Comparison of ENCODE assay signal across 8 mouse cellular contexts in genomic region chr1:84697136-84697535, GRCm38 (mm10). TPM values are rescaled to one million over a fixed set of nuclear protein-coding genes. Genes with fewer than 3 reads are reported as not detected.
DNase-seq lines count a peak whose midpoint lies in the region; ATAC-seq lines count a peak whose summit lies in the region.

No protein-coding gene starts in this region.

- peak; percentile 73 for DNase-seq in hindbrain, embryonic 10.5 days (ENCODE audit: low spot score)
- DNase-seq in NIH3T3 (ENCODE audit: low read depth), result peak; percentile 59
- DNase-seq in cerebellum, adult 8-10 months, result peak; percentile 76
- DNase-seq in frontal cortex, postnatal 10 days (ENCODE audit: low spot score in 2 of 2), result peak; percentile 39 to 74
- DNase-seq in left cerebral cortex, postnatal 14 days (ENCODE audit: low spot score in 2 of 2), result peak; percentile 89 to 90
- no peak for DNase-seq in urinary bladder, postnatal 10 days (ENCODE audit: low spot score)

- H3K4me1 ChIP-seq in hindbrain, embryonic 10.5 days (replicated peaks), result peaks cover 20% of the 10 kb centered on the region
- peaks cover 17% of the 10 kb centered on the region for H3K4me1 ChIP-seq in hindbrain, embryonic 12.5 days
- peaks cover 17% of the 10 kb centered on the region for H3K4me1 ChIP-seq in neural tube, embryonic 14.5 days (ENCODE audit: control insufficient read depth, insufficient read depth, low read length)

- H3K4me2 ChIP-seq in hindbrain, embryonic 12.5 days (replicated peaks), result no peak overlapping the region
- no peak overlapping the region for H3K4me2 ChIP-seq in neural tube, embryonic 14.5 days (ENCODE audit: low read depth, low read length)

- no peak overlapping the region for H3K9ac ChIP-seq in hindbrain, embryonic 12.5 days
- H3K9ac ChIP-seq in neural tube, embryonic 14.5 days (replicated peaks; ENCODE audit: low read depth, low read length), result no peak overlapping the region

- H3K36me3 ChIP-seq in hindbrain, embryonic 10.5 days, result no peaks in the 10 kb centered on the region
- H3K36me3 ChIP-seq in hindbrain, embryonic 12.5 days, result no peaks in the 10 kb centered on the region
- H3K36me3 ChIP-seq in neural tube, embryonic 14.5 days (ENCODE audit: control insufficient read depth, insufficient read depth, low read length), result no peaks in the 10 kb centered on the region

- intact Hi-C loops in left cerebral cortex, postnatal 14 days (cut with DNase I), result loop anchor here (5.0 to 10.0 kb wide), 6 partner anchors 75 to 970 kb away; no protein-coding TSS in a partner anchor

- no peak overlapping the region for H3K27ac ChIP-seq in hindbrain, embryonic 10.5 days
- no peak overlapping the region for H3K27ac ChIP-seq in hindbrain, embryonic 12.5 days
- H3K27ac ChIP-seq in neural tube, embryonic 14.5 days (ENCODE audit: low read depth, low read length), result no peak overlapping the region

- ATAC-seq in hindbrain, embryonic 12.5 days (ENCODE audit: low FRiP score), result no peak
- ATAC-seq in neural tube, embryonic 14.5 days (ENCODE audit: low read depth), result 0 out of 2 replicates have a peak, but pooled peaks have one; percentile 22

- H3K27me3 ChIP-seq in hindbrain, embryonic 10.5 days (ENCODE audit: insufficient read depth, poor library complexity, severe bottlenecking), result peaks cover 39% of the 10 kb centered on the region
- peaks cover 13% of the 10 kb centered on the region; the same call in 1 of the 2 replicates for H3K27me3 ChIP-seq in hindbrain, embryonic 12.5 days
- no peaks in the 10 kb centered on the region for H3K27me3 ChIP-seq in neural tube, embryonic 14.5 days (ENCODE audit: control insufficient read depth, insufficient read depth, low read length)

- H3K9me3 ChIP-seq in hindbrain, embryonic 10.5 days, result no peaks in the 10 kb centered on the region
- H3K9me3 ChIP-seq in hindbrain, embryonic 12.5 days (replicated peaks), result no peaks in the 10 kb centered on the region
- H3K9me3 ChIP-seq in neural tube, embryonic 14.5 days (ENCODE audit: control insufficient read depth, low read length), result no peaks in the 10 kb centered on the region

- no peak overlapping the region for H3K4me3 ChIP-seq in hindbrain, embryonic 10.5 days
- H3K4me3 ChIP-seq in hindbrain, embryonic 12.5 days, result no peak overlapping the region
- no peak overlapping the region for H3K4me3 ChIP-seq in neural tube, embryonic 14.5 days (ENCODE audit: low read depth, low read length)

- 7% methylated on average over 2 of the region's 2 CpGs for WGBS in hindbrain, embryonic 10.5 days
- WGBS in hindbrain, embryonic 12.5 days, result 0% methylated on average over 2 of the region's 2 CpGs
- 3% methylated on average over 2 of the region's 2 CpGs for WGBS in neural tube, embryonic 14.5 days

RNA-seq across cellular contexts. Expression of gene Dner, which starts 1.1 kb away (rescaled TPM):
- polyA plus RNA-seq in hindbrain, embryonic 10.5 days (2016; fragmentation: Nextera tagmentation; extraction: Ambion mirVana), result 8.2 and 37.3 TPM in 2 replicates
- polyA plus RNA-seq in hindbrain, embryonic 12.5 days (2016; fragmentation: Nextera tagmentation; extraction: Ambion mirVana), result 130 and 146 TPM in 2 replicates
- total RNA-seq in left cerebral cortex, postnatal 14 days (2021), result 100 to 1,000 TPM; 203 to 215 TPM
- 342 and 360 TPM in 2 replicates for polyA plus RNA-seq in neural tube, embryonic 14.5 days (2014; fragmentation: Nextera tagmentation; extraction: Ambion mirVana)
